Mouse (Mus musculus) neural tube, embryonic 14.5 days (tissue): ENCODE data around the gene Eif2ak3. TPM values are rescaled to one million over a fixed set of nuclear protein-coding genes. Genes with fewer than 3 reads are reported as not detected.

Experiments used
- ATAC-seq: fragments of 200-750 bp; cut with Nextera tagmentation; 2 replicates; pipeline ENCODE4 v1.8.0; 2017; ENCODE audit warnings: low read depth, mild to moderate bottlenecking, moderate TSS enrichment, moderate library complexity
- H3K27ac ChIP-seq: fragments of 300-500 bp; sonication (generic); 2 replicates; pipeline ENCODE4 v1.5.1; 2014; ENCODE audit warnings: low read depth, mild to moderate bottlenecking, control low read depth, low read length, moderate library complexity, mixed read lengths
- H3K27me3 ChIP-seq: fragments of 300-500 bp; sonication (generic); 2 replicates; pipeline ENCODE4 v1.6.1; 2014; ENCODE audit warnings: low read length; ENCODE audit not compliant: control insufficient read depth, insufficient read depth
- H3K36me3 ChIP-seq: fragments of 300-500 bp; sonication (generic); 2 replicates; pipeline ENCODE4 v1.6.1; 2014; ENCODE audit warnings: low read length, mixed read lengths; ENCODE audit not compliant: control insufficient read depth, insufficient read depth
- H3K4me1 ChIP-seq: fragments of 300-500 bp; sonication (generic); 2 replicates; pipeline ENCODE4 v1.6.1; 2014; ENCODE audit warnings: low read length; ENCODE audit not compliant: control insufficient read depth, insufficient read depth
- H3K4me2 ChIP-seq: fragments of 300-500 bp; sonication (generic); 2 replicates; pipeline ENCODE4 v1.6.1; 2014; ENCODE audit warnings: mild to moderate bottlenecking, low read depth, low read length, control low read depth
- H3K4me3 ChIP-seq: fragments of 300-500 bp; sonication (generic); 2 replicates; pipeline ENCODE4 v1.5.1; 2014; ENCODE audit warnings: low read depth, low read length, control low read depth, mixed read lengths
- H3K9ac ChIP-seq: fragments of 300-500 bp; sonication (generic); replicated peaks from 2 replicates; pipeline ENCODE4 v1.6.1; 2014; ENCODE audit warnings: low read depth, mild to moderate bottlenecking, control low read depth, low read length, mixed read lengths
- H3K9me3 ChIP-seq: fragments of 300-500 bp; sonication (generic); 2 replicates; pipeline ENCODE4 v1.6.1; 2016; ENCODE audit warnings: low read length; ENCODE audit not compliant: control insufficient read depth
- WGBS: fragments of 180-500 bp; shearing (Covaris S2); extraction: QIAGEN DNeasy Blood & Tissue Kit; methylation state at CpG from one replicate; pipeline ENCODE4 v1.1.7; 2014; 5-methylcytosine and 5-hydroxymethylcytosine counted together
- polyA plus RNA-seq: library from polyadenylated mRNA; unstranded; fragments of >200 nt; fragmentation: Nextera tagmentation; extraction: Ambion mirVana; gene quantifications from 2 replicates; pipeline ENCODE4 v1.2.1, GENCODE M21; 2014

Eif2ak3 gene
- polyA plus RNA-seq, 1 experiment from 2014 or later: 12.4 TPM

- no peaks in the 10 kb centered on the region for H3K36me3 ChIP-seq
- WGBS: 2% methylated on average over 38 of the region's 38 CpGs
- peak; percentile 3 for ATAC-seq
- H3K4me1 ChIP-seq: peaks cover 20% of the 10 kb centered on the region
- H3K4me2 ChIP-seq: peak overlapping the region; percentile 76
- H3K9ac ChIP-seq: peak overlapping the region; percentile 88
- peak overlapping the region; percentile 94 for H3K27ac ChIP-seq
- peak overlapping the region; percentile 89 for H3K4me3 ChIP-seq
- H3K27me3 ChIP-seq: no peaks in the 10 kb centered on the region
- no peaks in the 10 kb centered on the region for H3K9me3 ChIP-seq
These were observed 756 bp downstream of the Eif2ak3 start for GRCm38 (mm10) chr6:70844896-70845646.

- Histone ChIP-seq H3K27ac (no peak overlapping the region), H3K4me1 (peaks cover 20% of the 10 kb centered on the region), H3K36me3 (no peaks in the 10 kb centered on the region), H3K4me3 (no peak overlapping the region), H3K4me2 (no peak overlapping the region), H3K27me3 (no peaks in the 10 kb centered on the region), H3K9ac (no peak overlapping the region), H3K9me3 (no peaks in the 10 kb centered on the region)
- 60% methylated on average over 3 of the region's 3 CpGs for WGBS
- no peak for ATAC-seq
These were observed 3.1 kb downstream of the Eif2ak3 start for GRCm38 (mm10) chr6:70847386-70847785.

GRCm38 (mm10) chr6:70853371-70853770 lies 9.1 kb downstream of the Eif2ak3 start:
- Histone ChIP-seq H3K9ac (no peak overlapping the region), H3K4me2 (no peak overlapping the region), H3K4me1 (no peaks in the 10 kb centered on the region), H3K27ac (no peak overlapping the region), H3K36me3 (no peaks in the 10 kb centered on the region), H3K4me3 (no peak overlapping the region), H3K27me3 (no peaks in the 10 kb centered on the region), H3K9me3 (no peaks in the 10 kb centered on the region)
- WGBS: 79% methylated on average over 4 of the region's 4 CpGs
- ATAC-seq: no peak

- Histone ChIP-seq H3K9ac (no peak overlapping the region), H3K9me3 (no peaks in the 10 kb centered on the region), H3K27ac (no peak overlapping the region), H3K4me2 (no peak overlapping the region), H3K4me1 (no peaks in the 10 kb centered on the region), H3K4me3 (no peak overlapping the region), H3K27me3 (no peaks in the 10 kb centered on the region), H3K36me3 (peaks cover 7% of the 10 kb centered on the region; the same call in 1 of the 2 replicates)
- ATAC-seq: no peak
- WGBS: 90% methylated on average over 13 of the region's 13 CpGs
These were observed 11.4 kb downstream of the Eif2ak3 start for GRCm38 (mm10) chr6:70855529-70856309.

GRCm38 (mm10) chr6:70862726-70863125 lies 18.4 kb downstream of the Eif2ak3 start:
- WGBS: 84% methylated on average over 7 of the region's 7 CpGs
- Histone ChIP-seq H3K4me1 (no peaks in the 10 kb centered on the region), H3K9me3 (no peaks in the 10 kb centered on the region), H3K9ac (no peak overlapping the region), H3K4me2 (no peak overlapping the region), H3K36me3 (peaks cover 7% of the 10 kb centered on the region; the same call in 1 of the 2 replicates), H3K4me3 (no peak overlapping the region), H3K27ac (no peak overlapping the region), H3K27me3 (no peaks in the 10 kb centered on the region)
- ATAC-seq: no peak

- Histone ChIP-seq H3K27ac (no peak overlapping the region), H3K9ac (no peak overlapping the region), H3K4me2 (no peak overlapping the region), H3K27me3 (no peaks in the 10 kb centered on the region), H3K36me3 (peaks cover 2% of the 10 kb centered on the region; the same call in 1 of the 2 replicates), H3K4me3 (no peak overlapping the region), H3K9me3 (no peaks in the 10 kb centered on the region), H3K4me1 (no peaks in the 10 kb centered on the region)
- no peak for ATAC-seq
- WGBS: 90% methylated on average over 6 of the region's 6 CpGs
These were observed 20.0 kb downstream of the Eif2ak3 start for GRCm38 (mm10) chr6:70864285-70864684.

GRCm38 (mm10) chr6:70866761-70867160 lies 22.4 kb downstream of the Eif2ak3 start:
- ATAC-seq: no peak
- Histone ChIP-seq H3K4me3 (no peak overlapping the region), H3K4me1 (peaks cover 5% of the 10 kb centered on the region; the same call in 1 of the 2 replicates), H3K9me3 (no peaks in the 10 kb centered on the region), H3K27me3 (no peaks in the 10 kb centered on the region), H3K27ac (no peak overlapping the region), H3K4me2 (no peak overlapping the region), H3K9ac (no peak overlapping the region), H3K36me3 (no peaks in the 10 kb centered on the region)
- WGBS: 64% methylated on average over 5 of the region's 5 CpGs

- ATAC-seq: no peak
- no peak overlapping the region for H3K9ac ChIP-seq
- H3K36me3 ChIP-seq: no peaks in the 10 kb centered on the region
- no peak overlapping the region for H3K4me3 ChIP-seq
- H3K27ac ChIP-seq: no peak overlapping the region
- no peaks in the 10 kb centered on the region for H3K27me3 ChIP-seq
- WGBS: 93% methylated on average over 9 of the region's 9 CpGs
- no peak overlapping the region for H3K4me2 ChIP-seq
- no peaks in the 10 kb centered on the region for H3K9me3 ChIP-seq
- H3K4me1 ChIP-seq: peaks cover 5% of the 10 kb centered on the region; the same call in 1 of the 2 replicates
These were observed 23.0 kb downstream of the Eif2ak3 start for GRCm38 (mm10) chr6:70867297-70867696.

GRCm38 (mm10) chr6:70871511-70871980 lies 27.2 kb downstream of the Eif2ak3 start:
- no peaks in the 10 kb centered on the region for H3K27me3 ChIP-seq
- no peaks in the 10 kb centered on the region for H3K9me3 ChIP-seq
- no peak overlapping the region for H3K4me3 ChIP-seq
- peak overlapping the region; percentile 8; the same call in 1 of the 2 replicates for H3K27ac ChIP-seq
- H3K36me3 ChIP-seq: no peaks in the 10 kb centered on the region
- H3K4me1 ChIP-seq: peaks cover 5% of the 10 kb centered on the region; the same call in 1 of the 2 replicates
- H3K9ac ChIP-seq: no peak overlapping the region
- ATAC-seq: no peak
- H3K4me2 ChIP-seq: no peak overlapping the region
- WGBS: 51% methylated on average over 14 of the region's 14 CpGs
